Mouse (Mus musculus) liver, embryonic 14.5 days (tissue): ENCODE results near the gene Gatad1. TPM values are rescaled to one million over a fixed set of nuclear protein-coding genes. Genes with fewer than 3 reads are reported as not detected.
"Not testable (repeated sequence)": the region's sequence is repeated elsewhere in the genome, so short reads cannot be mapped to it uniquely, and the experiment has no call there.

ENCODE experiments used
- ATAC-seq: fragments of 200-750 bp; cut with Nextera tagmentation; 2 replicates; pipeline ENCODE4 v1.8.0; 2017; ENCODE audit warnings: moderate number of reproducible peaks, mild to moderate bottlenecking, moderate library complexity; ENCODE audit not compliant: insufficient read depth
- DNase-seq, 3 experiments: peaks; one replicate each; pipeline ENCODE4 v3.0.0-alpha.2; 2012 to 2013; ENCODE audit warnings: low read depth in 3 of 3, low spot score in 3 of 3
- H3K27ac ChIP-seq: fragments of 300-500 bp; sonication (generic); 2 replicates; pipeline ENCODE4 v1.5.1; 2014; ENCODE audit warnings: moderate library complexity, mild to moderate bottlenecking, control low read depth, inconsistent platforms
- H3K27me3 ChIP-seq: fragments of 300-500 bp; sonication (generic); 2 replicates; pipeline ENCODE4 v1.6.1; 2014; ENCODE audit warnings: mild to moderate bottlenecking, low read length, moderate library complexity; ENCODE audit not compliant: control insufficient read depth, insufficient read depth
- H3K36me3 ChIP-seq: fragments of 300-500 bp; sonication (generic); replicated peaks from 2 replicates; pipeline ENCODE4 v1.6.1; 2014; ENCODE audit warnings: low read depth; ENCODE audit not compliant: control insufficient read depth, insufficient read depth
- H3K4me1 ChIP-seq, 2 experiments: fragments of 200-500 bp in 1 of 2; fragments of 300-500 bp in 1 of 2; sonication (generic) in 1 of 2; replicated peaks; 2 replicates each; pipeline ENCODE4 v1.6.1; 2012 to 2014; ENCODE audit warnings: antibody characterized with exemption in 1 of 2, inconsistent platforms in 1 of 2, low read length in 1 of 2; ENCODE audit not compliant: control insufficient read depth in 2 of 2, insufficient read depth in 2 of 2
- H3K4me2 ChIP-seq: fragments of 300-500 bp; sonication (generic); 2 replicates; pipeline ENCODE4 v1.6.1; 2014; ENCODE audit warnings: low read depth, mild to moderate bottlenecking, control low read depth, moderate library complexity
- H3K4me3 ChIP-seq, 2 experiments: fragments of 200-500 bp in 1 of 2; fragments of 300-500 bp in 1 of 2; sonication (generic) in 1 of 2; 2 replicates each; pipeline ENCODE4 v1.5.1; 2012 to 2014; ENCODE audit warnings: low read depth in 2 of 2, low read length in 2 of 2, mild to moderate bottlenecking in 2 of 2, control low read depth in 1 of 2, inconsistent platforms in 1 of 2, moderate library complexity in 1 of 2; ENCODE audit not compliant: insufficient read depth in 1 of 2
- H3K9ac ChIP-seq: fragments of 300-500 bp; sonication (generic); replicated peaks from 2 replicates; pipeline ENCODE4 v1.6.1; 2014; ENCODE audit warnings: mild to moderate bottlenecking, control low read depth, moderate library complexity
- H3K9me3 ChIP-seq: fragments of 300-500 bp; sonication (generic); 2 replicates; pipeline ENCODE4 v1.6.1; 2016; ENCODE audit warnings: low read length, mixed read lengths; ENCODE audit not compliant: control insufficient read depth
- CTCF ChIP-seq: IDR thresholded peaks from 2 replicates; pipeline ENCODE4 v1.5.1; 2016; ENCODE audit warnings: antibody characterized with exemption, low read depth, control low read depth
- EP300 ChIP-seq: IDR thresholded peaks from 2 replicates; pipeline ENCODE4 v1.6.1; 2016; ENCODE audit warnings: antibody characterized with exemption, low read depth
- WGBS: fragments of 180-500 bp; shearing (Covaris S2); extraction: QIAGEN DNeasy Blood & Tissue Kit; methylation state at CpG from one replicate; pipeline ENCODE4 v1.1.7; 2014; ENCODE audit not compliant: insufficient replicate concordance; 5-methylcytosine and 5-hydroxymethylcytosine counted together
- polyA plus RNA-seq, 2 experiments: library from polyadenylated mRNA; depleted of rRNA in 1 of 2; stranded (reverse) in 1 of 2; unstranded in 1 of 2; fragments of >200 nt; fragmentation: Nextera tagmentation in 1 of 2; extraction: Ambion mirVana in 1 of 2; gene quantifications; 2 replicates each; pipeline versions ENCODE4 v1.2.1 to v1.2.3; 2012 to 2014

The Gatad1 gene
- polyA plus RNA-seq, 2 experiments, result 25.4 to 27.7 TPM

GRCm38 (mm10) chr5:3665225-3665624 lies 8.2 kb upstream of the Gatad1 start:
- H3K4me1 ChIP-seq, result peaks cover 0 to 7% of the 10 kb centered on the region in 2 experiments; a peak in 2 of 4 replicates
- no peak overlapping the region for H3K27ac ChIP-seq
- H3K36me3 ChIP-seq, result no peaks in the 10 kb centered on the region
- DNase-seq (no peak), ATAC-seq (no peak)
- no peaks in the 10 kb centered on the region for H3K27me3 ChIP-seq
- TF ChIP-seq CTCF, result no peak
- TF ChIP-seq EP300, result no peak
- H3K9ac ChIP-seq, result no peak overlapping the region
- H3K9me3 ChIP-seq, result no peaks in the 10 kb centered on the region
- no peak overlapping the region for H3K4me2 ChIP-seq
- 68% methylated on average over 2 of the region's 2 CpGs for WGBS
- no peak overlapping the region for H3K4me3 ChIP-seq

- TF ChIP-seq EP300, result no peak
- no peak for TF ChIP-seq CTCF
- DNase-seq, result no peak
- Histone ChIP-seq H3K27me3 (no peaks in the 10 kb centered on the region), H3K4me3 (no peak overlapping the region), H3K27ac (no peak overlapping the region), H3K4me1 (peaks cover 0 to 5% of the 10 kb centered on the region in 2 experiments; a peak in 3 of 4 replicates), H3K36me3 (no peaks in the 10 kb centered on the region), H3K9ac (no peak overlapping the region), H3K4me2 (no peak overlapping the region), H3K9me3 (no peaks in the 10 kb centered on the region)
- ATAC-seq, result no peak
- 70% methylated on average over 4 of the region's 4 CpGs for WGBS
These were observed 3.2 kb downstream of the Gatad1 start for GRCm38 (mm10) chr5:3653801-3654200.

GRCm38 (mm10) chr5:3652903-3653575 lies 3.9 kb downstream of the Gatad1 start:
- H3K4me1 ChIP-seq, H3K4me2 ChIP-seq, H3K27ac ChIP-seq, H3K9me3 ChIP-seq, ATAC-seq, H3K4me3 ChIP-seq, DNase-seq, H3K36me3 ChIP-seq, H3K9ac ChIP-seq, H3K27me3 ChIP-seq: not testable (repeated sequence)
- WGBS, result 77% methylated on average over 15 of the region's 25 CpGs

- H3K4me3 ChIP-seq, result no peak overlapping the region
- H3K27me3 ChIP-seq, result no peaks in the 10 kb centered on the region
- peaks cover 0 to 8% of the 10 kb centered on the region in 2 experiments; a peak in 3 of 4 replicates for H3K4me1 ChIP-seq
- no peak overlapping the region for H3K27ac ChIP-seq
- no peak overlapping the region for H3K9ac ChIP-seq
- H3K9me3 ChIP-seq, result no peaks in the 10 kb centered on the region
- no peak overlapping the region for H3K4me2 ChIP-seq
- 70% methylated on average over 5 of the region's 5 CpGs for WGBS
- DNase-seq (no peak), ATAC-seq (no peak)
- H3K36me3 ChIP-seq, result no peaks in the 10 kb centered on the region
- no peak for TF ChIP-seq CTCF
- TF ChIP-seq EP300, result no peak
These were observed 5.4 kb downstream of the Gatad1 start for GRCm38 (mm10) chr5:3651621-3652020.

- 65% methylated on average over 6 of the region's 6 CpGs for WGBS
- H3K9me3 ChIP-seq, result no peaks in the 10 kb centered on the region
- DNase-seq (no peak), ATAC-seq (no peak)
- no peak for TF ChIP-seq EP300
- TF ChIP-seq CTCF, result no peak
- no peak within 1 kb of the TSS for H3K4me3 ChIP-seq
- no peaks in the 10 kb centered on the region for H3K36me3 ChIP-seq
- no peak within 1 kb of the TSS for H3K27ac ChIP-seq
- H3K4me1 ChIP-seq, result peaks cover 0 to 10% of the 10 kb centered on the region in 2 experiments; a peak in 3 of 4 replicates
- H3K4me2 ChIP-seq, result no peak within 1 kb of the TSS
- H3K9ac ChIP-seq, result no peak within 1 kb of the TSS
- no peaks in the 10 kb centered on the region for H3K27me3 ChIP-seq
These were observed 6.1 kb downstream of the Gatad1 start, which contains the start of gene Tmbim7 for GRCm38 (mm10) chr5:3650881-3651280. Tmbim7 (plus strand) TSS chr5:3651181.
